Mouse (Mus musculus) ovary, postnatal 14 days (tissue): ENCODE results near the gene Map3k1.
"Not testable (repeated sequence)": the region's sequence is repeated elsewhere in the genome, so short reads cannot be mapped to it uniquely, and the experiment has no call there.

ENCODE experiments used
- DNase-seq: peaks from one replicate; pipeline ENCODE4 v3.0.0; 2022; ENCODE audit warnings: low spot score

The Map3k1 gene

GRCm38 (mm10) chr13:111741991-111742615 is 66.7 kb downstream of the Map3k1 start:
- peak; percentile 59 for DNase-seq

DNA sequence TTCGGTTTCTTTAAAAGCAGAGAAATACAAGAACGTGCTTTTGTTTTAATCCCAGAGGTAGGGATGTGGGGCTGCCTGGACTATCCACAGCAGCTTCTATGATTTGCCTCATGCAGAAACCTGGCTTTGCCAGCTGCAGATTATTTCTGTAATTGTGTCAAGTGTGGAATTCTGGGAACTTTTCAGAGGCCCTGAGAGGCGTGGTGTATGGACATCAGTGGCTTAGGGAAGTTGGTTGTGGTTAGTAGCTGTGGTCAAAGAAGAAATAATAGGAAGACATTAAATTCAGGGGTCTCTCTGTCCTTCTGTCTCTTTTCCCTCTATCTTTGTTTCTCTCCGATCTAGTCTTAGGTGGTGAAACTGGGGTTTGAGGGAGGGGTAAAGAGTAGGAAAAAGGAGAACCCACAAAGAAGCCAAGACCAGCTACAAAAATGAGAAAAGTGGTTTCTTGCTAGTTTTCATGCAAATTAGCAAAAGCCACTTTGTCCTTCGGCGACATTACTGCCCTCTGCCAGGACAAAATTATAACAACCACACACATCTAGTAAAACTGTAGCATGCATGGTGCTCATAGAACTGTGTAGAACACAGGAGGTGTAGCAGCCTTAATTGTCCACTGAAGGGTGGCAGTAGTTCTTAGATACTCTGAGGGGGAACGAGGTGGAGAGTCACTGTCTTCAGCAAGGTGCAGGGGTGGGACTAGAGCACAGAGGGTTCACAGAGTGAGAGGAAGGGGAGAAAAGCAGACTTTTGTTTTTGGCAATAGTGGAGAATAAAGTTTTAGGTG is 67.4 kb downstream of the Map3k1 start:
- no peak for DNase-seq

GRCm38 (mm10) chr13:111726898-111727297 is 81.9 kb downstream of the Map3k1 start:
- no peak for DNase-seq

GRCm38 (mm10) chr13:111725165-111726077 is 83.4 kb downstream of the Map3k1 start:
- DNase-seq = peak; percentile 95

DNA sequence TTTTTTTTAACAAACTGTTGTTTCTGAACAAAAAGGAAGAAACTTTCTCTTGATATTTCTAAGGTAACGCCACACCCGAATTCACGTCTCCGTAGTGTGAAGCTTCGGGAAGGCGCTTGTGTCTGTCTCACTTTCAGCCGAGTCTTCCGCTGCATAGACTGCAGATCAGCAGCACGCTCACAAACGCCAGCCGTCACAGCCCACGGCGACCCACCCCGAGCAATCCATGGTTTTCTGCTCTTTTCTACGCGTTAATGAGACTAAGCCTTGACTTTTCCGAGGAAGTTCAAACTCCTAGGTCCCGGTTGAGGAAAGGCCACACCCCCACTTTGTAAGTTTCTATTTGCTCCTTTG is 84.0 kb downstream of the Map3k1 start:
- no peak for DNase-seq

GRCm38 (mm10) chr13:111719726-111720125 is 89.1 kb downstream of the Map3k1 start:
- DNase-seq = no peak

- DNase-seq = no peak
Observed at GRCm38 (mm10) chr13:111710531-111710930, 98.3 kb downstream of the Map3k1 start.

GRCm38 (mm10) chr13:111703952-111704351 is 104.8 kb downstream of the Map3k1 start:
- not testable (repeated sequence) for DNase-seq

GRCm38 (mm10) chr13:111703396-111703795 is 105.4 kb downstream of the Map3k1 start:
- DNase-seq = no peak
